Mouse (Mus musculus): Measurements from ENCODE around the gene Acot5. TPM values are rescaled to one million over a fixed set of nuclear protein-coding genes. Genes with fewer than 3 reads are reported as not detected.

Gene Acot5
- polyA plus RNA-seq, 1 experiment from 2014 or later: not detected

Other genes starting within 250 kb of the Acot5 start
- 36.8 and 40.9 TPM in 2 replicates for gene Numb, start 147.4 kb upstream of the Acot5 start, polyA plus RNA-seq (2015; fragmentation: Nextera tagmentation; extraction: Ambion mirVana)
- gene Riox1, start 118.7 kb upstream of the Acot5 start, polyA plus RNA-seq (2015; fragmentation: Nextera tagmentation; extraction: Ambion mirVana): 14.2 and 16.2 TPM in 2 replicates
- not detected in 2 replicates for gene Heatr4, start 84.5 kb upstream of the Acot5 start, polyA plus RNA-seq (2015; fragmentation: Nextera tagmentation; extraction: Ambion mirVana)
- 36.2 and 41.2 TPM in 2 replicates for gene Acot2, start 81.5 kb upstream of the Acot5 start, polyA plus RNA-seq (2015; fragmentation: Nextera tagmentation; extraction: Ambion mirVana)
- gene Acot1, start 59.8 kb upstream of the Acot5 start, polyA plus RNA-seq (2015; fragmentation: Nextera tagmentation; extraction: Ambion mirVana): 85.5 and 92.8 TPM in 2 replicates
- gene Acot4, start 30.9 kb upstream of the Acot5 start, polyA plus RNA-seq (2015; fragmentation: Nextera tagmentation; extraction: Ambion mirVana): 0.44 and 0.50 TPM in 2 replicates
- not detected in 2 replicates for gene Gm49366, start 30.4 kb upstream of the Acot5 start, polyA plus RNA-seq (2015; fragmentation: Nextera tagmentation; extraction: Ambion mirVana)
- gene Acot3, start 17.2 kb upstream of the Acot5 start, polyA plus RNA-seq (2015; fragmentation: Nextera tagmentation; extraction: Ambion mirVana): 0.30 and 0.33 TPM in 2 replicates
- 1.6 TPM in 2 replicates for gene Acot6, start 31.3 kb downstream of the Acot5 start, polyA plus RNA-seq (2015; fragmentation: Nextera tagmentation; extraction: Ambion mirVana)
- gene Dnal1, start 45.0 kb downstream of the Acot5 start, polyA plus RNA-seq (2015; fragmentation: Nextera tagmentation; extraction: Ambion mirVana): 4.8 and 6.1 TPM in 2 replicates
- 1.8 TPM in 2 replicates for gene Pnma1, start 79.2 kb downstream of the Acot5 start, polyA plus RNA-seq (2015; fragmentation: Nextera tagmentation; extraction: Ambion mirVana)
- gene Elmsan1, start 149.6 kb downstream of the Acot5 start, polyA plus RNA-seq (2015; fragmentation: Nextera tagmentation; extraction: Ambion mirVana): 11.7 and 12.5 TPM in 2 replicates
- gene Ptgr2, start 215.9 kb downstream of the Acot5 start, polyA plus RNA-seq (2015; fragmentation: Nextera tagmentation; extraction: Ambion mirVana): 21.8 and 25.9 TPM in 2 replicates
- gene Zfp410, start 247.5 kb downstream of the Acot5 start, polyA plus RNA-seq (2015; fragmentation: Nextera tagmentation; extraction: Ambion mirVana): 81.4 and 86.9 TPM in 2 replicates

Data from lung, embryonic 15.5 days (tissue).